Mouse (Mus musculus): ENCODE data around the gene Gm3424.
"Not testable (repeated sequence)": the region's sequence is repeated elsewhere in the genome, so short reads cannot be mapped to it uniquely, and the experiment has no call there.

Gene Gm3424

GRCm38 (mm10) chr14:5830229-5830628 is at the start of gene Gm3424:
Gene Gm3424, minus strand, starts transcription at chr14:5830329.
- DNase-seq (ENCODE audit: extremely low read depth, low read depth) = not testable (repeated sequence)

GRCm38 (mm10) chr14:5879791-5880190 is 49.7 kb upstream of the Gm3424 start:
- not testable (repeated sequence) for DNase-seq (ENCODE audit: extremely low read depth, low read depth)

- DNase-seq (ENCODE audit: extremely low read depth, low read depth) = not testable (repeated sequence)
These were observed 49.0 kb upstream of the Gm3424 start for GRCm38 (mm10) chr14:5879136-5879535.

GRCm38 (mm10) chr14:5855911-5856310 is 25.8 kb upstream of the Gm3424 start:
- not testable (repeated sequence) for DNase-seq (ENCODE audit: extremely low read depth, low read depth)

- not testable (repeated sequence) for DNase-seq (ENCODE audit: extremely low read depth, low read depth)
These were observed 17.3 kb downstream of the Gm3424 start for GRCm38 (mm10) chr14:5812699-5813356.

- not testable (repeated sequence) for DNase-seq (ENCODE audit: extremely low read depth, low read depth)
These were observed 22.2 kb downstream of the Gm3424 start, which contains the start of gene Gm3383 for GRCm38 (mm10) chr14:5807882-5808281. Gene Gm3383, minus strand, starts transcription at chr14:5807982.

Data from MEL-GATA-1-ER (cell line).